In the genomic region with DNA sequence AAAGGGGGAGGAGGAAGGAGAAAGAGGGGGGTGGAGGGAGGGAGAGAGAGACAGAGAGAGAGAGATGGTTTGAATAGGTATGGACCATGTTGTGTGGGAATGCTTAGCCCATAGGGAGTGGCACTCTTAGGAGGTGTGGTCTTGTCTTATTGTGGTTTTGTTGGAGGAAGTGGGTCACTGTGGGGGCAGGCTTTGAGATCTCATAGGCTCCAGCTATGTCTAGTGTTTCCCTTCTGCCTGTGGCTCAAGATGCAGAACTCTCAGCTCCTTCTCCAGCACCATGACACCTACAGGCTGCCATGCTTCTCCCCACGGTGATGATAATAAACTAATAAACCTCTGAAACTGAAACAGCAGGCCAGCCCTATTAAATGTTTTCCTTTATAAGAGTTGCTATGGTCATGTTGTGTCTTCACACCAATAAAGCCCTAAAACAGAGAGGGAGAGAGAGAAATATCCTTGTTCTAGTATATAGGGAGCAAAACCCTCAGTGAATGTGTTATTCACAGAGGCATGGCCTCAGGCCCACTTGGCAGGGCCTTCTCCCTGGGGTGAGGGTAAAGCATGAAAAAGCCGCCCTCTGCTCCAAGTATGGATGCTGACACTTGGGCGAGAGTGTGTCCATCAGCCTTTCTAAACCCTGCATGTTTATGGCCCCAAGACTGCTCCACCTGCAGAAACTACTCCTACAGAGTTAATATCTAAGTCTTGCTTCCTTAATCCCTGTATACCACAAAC, we compare ENCODE assay signal across 13 mouse cellular contexts. TPM values are rescaled to one million over a fixed set of nuclear protein-coding genes. Genes with fewer than 3 reads are reported as not detected.
DNase-seq lines count a peak whose midpoint lies in the region; ATAC-seq and TF ChIP-seq lines count a peak whose summit lies in the region.
"Had no signal": no experiment of that assay in that cellular context is flagged by ENCODE, and none has a peak within 500 bp of the region (broad histone marks: within the 10 kb centered on the region; RNA-seq: fewer than 3 reads in every experiment).

No protein-coding gene starts in this region.

- H3K36me3 ChIP-seq in liver, embryonic 13.5 days, result no peaks in the 10 kb centered on the region
- H3K36me3 ChIP-seq: heart, embryonic 15.5 days; limb, embryonic 12.5 days had no signal

- no peaks in the 10 kb centered on the region for H3K27me3 ChIP-seq in liver, embryonic 13.5 days
- H3K27me3 ChIP-seq: heart, embryonic 15.5 days; limb, embryonic 12.5 days; Patski had no signal

- ATAC-seq in liver, embryonic 13.5 days (ENCODE audit: low read depth), result 0 out of 2 replicates have a peak, but pooled peaks have one; percentile 47
- ATAC-seq: Patski had no signal

- 0 out of 2 replicates have a peak, but pooled peaks cover 6% of the 10 kb centered on the region for H3K4me1 ChIP-seq in liver, embryonic 13.5 days (replicated peaks)
- H3K4me1 ChIP-seq: heart, embryonic 15.5 days; limb, embryonic 12.5 days had no signal

- no peak for DNase-seq in layer of hippocampus, adult 2 months (ENCODE audit: low spot score in 2 of 2)
- no peak for DNase-seq in layer of hippocampus, adult 8-10 months (ENCODE audit: low spot score in 2 of 2)
- DNase-seq in B cell, adult 2 months, result peak; percentile 38 to 48
- peak; percentile 41 for DNase-seq in MEL-GATA-1-ER (ENCODE audit: extremely low read depth, low read depth)
- DNase-seq in liver, embryonic 13.5 days, result no peak
- DNase-seq in embryo, embryonic 10 days (ENCODE audit: low spot score), result no peak
- no peak for DNase-seq in embryo, embryonic 9.5 days (ENCODE audit: extremely low spot score)
- no peak for DNase-seq in retina, postnatal 1 day
- DNase-seq: gastrocnemius, postnatal 14 days had no signal

- no peaks in the 10 kb centered on the region for H3K9me3 ChIP-seq in liver, embryonic 13.5 days (replicated peaks)
- H3K9me3 ChIP-seq: heart, embryonic 15.5 days; limb, embryonic 12.5 days had no signal

- H3K9ac ChIP-seq in liver, embryonic 13.5 days, result no peak overlapping the region
- H3K9ac ChIP-seq: heart, embryonic 15.5 days; limb, embryonic 12.5 days had no signal

- H3K27ac ChIP-seq in layer of hippocampus, adult 2 months, result peak overlapping the region; percentile 41
- H3K27ac ChIP-seq in liver, embryonic 13.5 days, result no peak overlapping the region
- H3K27ac ChIP-seq: heart, embryonic 15.5 days; limb, embryonic 12.5 days; macrophage had no signal

- no peak for TF ChIP-seq CTCF in layer of hippocampus, adult 2 months (conservative IDR thresholded peaks at IDR 0.05)

- WGBS in liver, embryonic 13.5 days (ENCODE audit: insufficient replicate concordance), result 56% methylated on average over 3 of the region's 3 CpGs

- no peak overlapping the region for H3K4me3 ChIP-seq in layer of hippocampus, adult 2 months
- H3K4me3 ChIP-seq in liver, embryonic 13.5 days (replicated peaks), result no peak overlapping the region
- H3K4me3 ChIP-seq: heart, embryonic 15.5 days; limb, embryonic 12.5 days had no signal

- no peak overlapping the region for H3K4me2 ChIP-seq in liver, embryonic 13.5 days
- H3K4me2 ChIP-seq: heart, embryonic 15.5 days; limb, embryonic 12.5 days had no signal

RNA-seq across cellular contexts. Expression of a gene that starts 29.2 kb away (rescaled TPM):
- total RNA-seq in layer of hippocampus, adult 2 months (2021), result 10 to 100 TPM; 25.0 to 28.2 TPM
- 10 to 100 TPM; 25.4 to 35.3 (median 27.7) TPM for total RNA-seq in layer of hippocampus, adult 8-10 months (2022)
- polyA plus RNA-seq in liver, embryonic 13.5 days (2015; fragmentation: Nextera tagmentation; extraction: Ambion mirVana), result 17.2 and 19.1 TPM in 2 replicates

RNA-seq across cellular contexts. Expression of a gene that starts 29.4 kb away (rescaled TPM):
- total RNA-seq in layer of hippocampus, adult 2 months (2021), result 10 to 100 TPM; 41.4 to 45.8 TPM
- 10 to 100 TPM; 37.0 to 40.7 (median 37.7) TPM for total RNA-seq in layer of hippocampus, adult 8-10 months (2022)
- 7.0 and 8.1 TPM in 2 replicates for polyA plus RNA-seq in liver, embryonic 13.5 days (2015; fragmentation: Nextera tagmentation; extraction: Ambion mirVana)

Comparison
In these comparisons a context has a peak if more than half of its experiments do, and no peak if none do; other contexts are left out.
1. DNase-seq: peak in B cell, adult 2 months (2 of 2) and MEL-GATA-1-ER (single experiment); none in layer of hippocampus, adult 2 months (0 of 2), layer of hippocampus, adult 8-10 months (0 of 2), liver, embryonic 13.5 days (single experiment), embryo, embryonic 10 days (single experiment), embryo, embryonic 9.5 days (single experiment) and retina, postnatal 1 day (single experiment).